Comparison of ENCODE assay signal across 13 mouse cellular contexts in the genomic region with DNA sequence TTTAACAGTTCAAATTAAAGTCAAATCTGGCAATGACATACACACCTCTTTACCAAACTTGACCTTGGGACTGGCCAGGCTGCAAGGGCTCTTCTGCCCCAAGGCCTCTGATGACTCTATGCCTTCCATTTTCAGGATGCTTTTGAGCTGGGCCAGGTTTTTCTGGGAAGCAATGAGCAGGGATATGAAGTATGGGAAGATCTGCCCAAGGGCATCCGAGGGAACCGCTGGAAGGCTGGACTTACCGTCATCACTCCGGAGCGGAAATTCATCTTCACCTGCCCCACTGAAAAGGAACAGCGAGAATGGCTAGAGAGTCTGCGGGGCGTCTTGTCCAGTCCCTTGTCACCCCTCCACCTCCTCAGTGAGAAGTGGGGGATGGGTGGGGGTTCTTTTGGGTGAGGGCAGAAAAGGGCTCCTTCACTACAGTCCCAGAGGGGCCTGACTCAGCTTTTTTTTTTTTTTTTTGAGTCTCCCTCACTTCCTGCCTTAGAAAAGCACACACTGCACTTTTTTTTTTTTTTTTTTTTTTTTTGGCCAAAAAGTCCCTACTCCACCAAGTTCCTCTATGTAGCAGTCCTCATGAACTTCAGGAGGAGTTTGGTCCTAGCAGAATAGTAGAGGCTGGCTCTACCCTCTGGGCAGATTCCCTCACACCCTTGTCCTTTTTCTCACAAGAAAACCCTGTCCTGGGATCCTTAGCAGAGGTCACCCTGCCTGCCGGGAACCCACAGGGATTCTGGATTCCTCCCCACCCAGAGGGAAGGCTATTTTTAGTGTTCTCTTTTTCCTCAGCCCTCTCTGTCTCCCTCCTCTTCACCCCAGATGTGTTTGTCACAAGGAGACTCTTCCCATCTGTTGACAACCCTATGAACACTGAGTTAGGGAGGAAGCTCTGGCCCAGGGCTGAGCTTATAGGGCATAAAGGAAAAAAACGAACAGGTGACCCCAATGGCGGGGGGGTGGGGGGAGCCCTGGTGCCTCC. TPM values are rescaled to one million over a fixed set of nuclear protein-coding genes. Genes with fewer than 3 reads are reported as not detected.
DNase-seq lines count a peak whose midpoint lies in the region; ATAC-seq and TF ChIP-seq lines count a peak whose summit lies in the region.
"Had no signal": no experiment of that assay in that cellular context is flagged by ENCODE, and none has a peak within 500 bp of the region (broad histone marks: within the 10 kb centered on the region; RNA-seq: fewer than 3 reads in every experiment).

No protein-coding gene starts in this region.

- H3K9ac ChIP-seq in hindbrain, embryonic 13.5 days, result no peak overlapping the region
- H3K9ac ChIP-seq: limb, embryonic 12.5 days had no signal

- no peak overlapping the region for H3K4me3 ChIP-seq in brown adipose tissue, adult 24 weeks (ENCODE audit: insufficient read depth, low read depth, low read length)
- no peak overlapping the region for H3K4me3 ChIP-seq in myocyte
- H3K4me3 ChIP-seq in hindbrain, embryonic 13.5 days, result no peak overlapping the region
- H3K4me3 ChIP-seq: limb, embryonic 12.5 days had no signal

- H3K36me3 ChIP-seq in myocyte (ENCODE audit: control insufficient read depth, insufficient read depth), result no peaks in the 10 kb centered on the region
- no peaks in the 10 kb centered on the region for H3K36me3 ChIP-seq in hindbrain, embryonic 13.5 days
- H3K36me3 ChIP-seq: limb, embryonic 12.5 days had no signal

- peak overlapping the region; percentile 76 for H3K27ac ChIP-seq in brown adipose tissue, adult 24 weeks (replicated peaks; ENCODE audit: low read depth, low read length)
- H3K27ac ChIP-seq in hindbrain, embryonic 13.5 days, result no peak overlapping the region
- H3K27ac ChIP-seq: limb, embryonic 12.5 days had no signal

- H3K4me2 ChIP-seq in myocyte (ENCODE audit: low read depth), result peak overlapping the region; percentile 49
- H3K4me2 ChIP-seq in hindbrain, embryonic 13.5 days, result no peak overlapping the region
- H3K4me2 ChIP-seq: limb, embryonic 12.5 days had no signal

- H3K4me1 ChIP-seq in brown adipose tissue, adult 24 weeks (ENCODE audit: control insufficient read depth, insufficient read depth, insufficient read length, low read length), result peaks cover 3% of the 10 kb centered on the region
- H3K4me1 ChIP-seq in hindbrain, embryonic 13.5 days (replicated peaks), result no peaks in the 10 kb centered on the region
- H3K4me1 ChIP-seq: limb, embryonic 12.5 days had no signal

- TF ChIP-seq POLR2A in myocyte (IDR thresholded peaks at IDR 0.05; ENCODE audit: insufficient read length, low read depth), result no peak

- no peaks in the 10 kb centered on the region for H3K9me3 ChIP-seq in hindbrain, embryonic 13.5 days
- H3K9me3 ChIP-seq: limb, embryonic 12.5 days had no signal

- no peaks in the 10 kb centered on the region for H3K79me2 ChIP-seq in myocyte (ENCODE audit: control insufficient read depth, insufficient read depth)

- ATAC-seq in hindbrain, embryonic 13.5 days (ENCODE audit: low FRiP score), result no peak
- ATAC-seq: inflammation-experienced regulatory T-cells, adult 6 months; midbrain, embryonic 16.5 days had no signal

- H3ac ChIP-seq in myocyte (ENCODE audit: control insufficient read depth, insufficient read length), result no peak overlapping the region

- peak; percentile 55 to 67 for DNase-seq in heart, adult 18-20 months
- no peak for DNase-seq in heart, postnatal 14 days
- DNase-seq in right cerebral cortex, postnatal 14 days, result peak; percentile 40
- DNase-seq in right cerebral cortex, postnatal 36 days (ENCODE audit: low spot score in 2 of 2), result no peak
- DNase-seq in spleen, postnatal 14 days (ENCODE audit: low spot score in 2 of 2), result no peak
- DNase-seq: cerebellum, adult 11-12 months; retina, postnatal 1 day had no signal

- no peaks in the 10 kb centered on the region for H3K27me3 ChIP-seq in myocyte (ENCODE audit: control insufficient read depth, insufficient read depth, insufficient read length)
- no peaks in the 10 kb centered on the region; the same call in 1 of the 2 replicates for H3K27me3 ChIP-seq in hindbrain, embryonic 13.5 days
- H3K27me3 ChIP-seq: limb, embryonic 12.5 days had no signal

- WGBS in hindbrain, embryonic 13.5 days, result 73% methylated on average over 11 of the region's 11 CpGs

- intact Hi-C loops in heart, postnatal 14 days (cut with DNase I), result no loop called here

TF ChIP-seq in myocyte, 11 proteins besides CTCF, POLR2A, EP300 and RAD21:
- TF ChIP-seq SRF (IDR thresholded peaks at IDR 0.05; ENCODE audit: control insufficient read depth, insufficient read length, low read depth), result no peak
- TF ChIP-seq CEBPB (IDR thresholded peaks at IDR 0.05; ENCODE audit: insufficient read depth, poor library complexity, severe bottlenecking), result no peak
- no peak for TF ChIP-seq MAX (IDR thresholded peaks at IDR 0.05; ENCODE audit: low read depth)
- TF ChIP-seq E2F4 (IDR thresholded peaks at IDR 0.05; ENCODE audit: insufficient read depth), result no peak
- TF ChIP-seq TCF3 (IDR thresholded peaks at IDR 0.05; ENCODE audit: insufficient read length, low read depth), result no peak
- TF ChIP-seq REST (IDR thresholded peaks at IDR 0.05; ENCODE audit: insufficient read depth, insufficient read length), result no peak
- no peak for TF ChIP-seq TCF12 (IDR thresholded peaks at IDR 0.05; ENCODE audit: insufficient read depth, poor library complexity, severe bottlenecking)
- no peak for TF ChIP-seq USF1 (IDR thresholded peaks at IDR 0.05; ENCODE audit: low read depth)
- TF ChIP-seq POLR2AphosphoS2 (IDR thresholded peaks at IDR 0.05; ENCODE audit: insufficient read length, low read depth), result no peak
- TF ChIP-seq MYOD1 (IDR thresholded peaks at IDR 0.05; ENCODE audit: control insufficient read depth in 1 of 3, insufficient read length in 2 of 3, low read depth in 2 of 3), result no peak
- no peak for TF ChIP-seq MYOG (IDR thresholded peaks at IDR 0.05; ENCODE audit: control insufficient read depth in 1 of 3, insufficient read depth in 1 of 3, insufficient read length in 2 of 3, low read depth in 2 of 3)

RNA-seq across cellular contexts. Expression of gene Rnf135, which starts 6.4 kb away (rescaled TPM):
- total RNA-seq in heart, adult 18-20 months (2021), result 1 to 10 TPM; 5.4 to 5.7 TPM
- total RNA-seq in heart, postnatal 14 days (2021), result 1 to 10 TPM; 7.1 to 7.4 TPM
- 4.2 and 4.3 TPM in 2 replicates for polyA plus RNA-seq in brown adipose tissue, adult 24 weeks (2012; ENCODE audit: insufficient read depth, insufficient read length, missing spikeins)
- 5.1 TPM for polyA plus RNA-seq in myocyte (2012; fragmentation: generic; extraction: Trizol)
- 3.1 and 3.9 TPM in 2 replicates for polyA plus RNA-seq in hindbrain, embryonic 13.5 days (2015; fragmentation: Nextera tagmentation; extraction: Ambion mirVana)

RNA-seq across cellular contexts. Expression of gene Adap2, which starts 23.3 kb away (rescaled TPM):
- 10 to 100 TPM; 10.0 to 10.8 TPM for total RNA-seq in heart, adult 18-20 months (2021)
- 10 to 100 TPM; 16.9 to 17.6 TPM for total RNA-seq in heart, postnatal 14 days (2021)
- polyA plus RNA-seq in brown adipose tissue, adult 24 weeks (2012; ENCODE audit: insufficient read depth, insufficient read length, missing spikeins), result 2.9 and 5.8 TPM in 2 replicates
- polyA plus RNA-seq in myocyte (2012; fragmentation: generic; extraction: Trizol), result 0.05 TPM
- 3.7 and 3.9 TPM in 2 replicates for polyA plus RNA-seq in hindbrain, embryonic 13.5 days (2015; fragmentation: Nextera tagmentation; extraction: Ambion mirVana)

RNA-seq across cellular contexts. Expression of gene Rhot1, which starts 31.6 kb away (rescaled TPM):
- total RNA-seq in heart, adult 18-20 months (2021), result 10 to 100 TPM; 59.0 to 64.3 TPM
- 10 to 100 TPM; 61.8 to 65.3 TPM for total RNA-seq in heart, postnatal 14 days (2021)
- polyA plus RNA-seq in brown adipose tissue, adult 24 weeks (2012; ENCODE audit: insufficient read depth, insufficient read length, missing spikeins), result 40.7 and 54.8 TPM in 2 replicates
- 24.9 TPM for polyA plus RNA-seq in myocyte (2012; fragmentation: generic; extraction: Trizol)
- polyA plus RNA-seq in hindbrain, embryonic 13.5 days (2015; fragmentation: Nextera tagmentation; extraction: Ambion mirVana), result 66.4 and 68.4 TPM in 2 replicates

RNA-seq across cellular contexts. Expression of gene Tefm, which starts 35.2 kb away (rescaled TPM):
- total RNA-seq in heart, adult 18-20 months (2021), result 10 to 100 TPM; 28.8 to 29.8 TPM
- 10 to 100 TPM; 24.4 to 24.8 TPM for total RNA-seq in heart, postnatal 14 days (2021)
- polyA plus RNA-seq in brown adipose tissue, adult 24 weeks (2012; ENCODE audit: insufficient read depth, insufficient read length, missing spikeins), result 35.2 and 39.9 TPM in 2 replicates
- 13.0 TPM for polyA plus RNA-seq in myocyte (2012; fragmentation: generic; extraction: Trizol)
- polyA plus RNA-seq in hindbrain, embryonic 13.5 days (2015; fragmentation: Nextera tagmentation; extraction: Ambion mirVana), result 25.8 and 25.9 TPM in 2 replicates

Comparison
In these comparisons a context has a peak if more than half of its experiments do, and no peak if none do; other contexts are left out.
1. DNase-seq: peak in heart, adult 18-20 months (2 of 2) and right cerebral cortex, postnatal 14 days (single experiment); none in heart, postnatal 14 days (0 of 2), right cerebral cortex, postnatal 36 days (0 of 2) and spleen, postnatal 14 days (0 of 2).